Mouse (Mus musculus) fibroblast of lung, adult 2 months (primary cell): Measurements from ENCODE around the gene Pgpep1.

Source experiments
- DNase-seq: peaks from one replicate; pipeline ENCODE4 v3.0.0-alpha.2; 2011; ENCODE audit warnings: low read depth

The Pgpep1 gene

GRCm38 (mm10) chr8:70689892-70690390 is 29.8 kb upstream of the Pgpep1 start:
- no peak for DNase-seq

- DNase-seq = no peak
Observed at GRCm38 (mm10) chr8:70688136-70688535, 27.9 kb upstream of the Pgpep1 start.

GRCm38 (mm10) chr8:70687576-70687975 is 27.4 kb upstream of the Pgpep1 start:
- DNase-seq = no peak

GRCm38 (mm10) chr8:70684291-70684690 is 24.1 kb upstream of the Pgpep1 start:
- DNase-seq = no peak

- DNase-seq = no peak
Observed at GRCm38 (mm10) chr8:70682692-70683091, 22.5 kb upstream of the Pgpep1 start.

- no peak for DNase-seq
Observed at GRCm38 (mm10) chr8:70682193-70682592, 22.0 kb upstream of the Pgpep1 start.

GRCm38 (mm10) chr8:70681410-70681809 is 21.2 kb upstream of the Pgpep1 start:
- no peak for DNase-seq

- no peak for DNase-seq
Observed at GRCm38 (mm10) chr8:70680039-70680438, 19.9 kb upstream of the Pgpep1 start.

GRCm38 (mm10) chr8:70679404-70679803 is 19.2 kb upstream of the Pgpep1 start:
- DNase-seq = no peak

- DNase-seq = no peak
Observed at GRCm38 (mm10) chr8:70678679-70679078, 18.5 kb upstream of the Pgpep1 start.

- DNase-seq = no peak
Observed at GRCm38 (mm10) chr8:70677451-70678080, 17.4 kb upstream of the Pgpep1 start.

- no peak for DNase-seq
Observed at GRCm38 (mm10) chr8:70675336-70675735, 15.1 kb upstream of the Pgpep1 start.

GRCm38 (mm10) chr8:70674716-70675115 is 14.5 kb upstream of the Pgpep1 start:
- no peak for DNase-seq

- no peak for DNase-seq
Observed at GRCm38 (mm10) chr8:70674109-70674508, 13.9 kb upstream of the Pgpep1 start.

GRCm38 (mm10) chr8:70673079-70673856 is 13.1 kb upstream of the Pgpep1 start, which contains the start of gene Lsm4:
Gene Lsm4 (plus strand): TSS chr8:70673248.
- DNase-seq = peak; percentile 99

GRCm38 (mm10) chr8:70672325-70673078 is 12.3 kb upstream of the Pgpep1 start:
- DNase-seq = no peak

GRCm38 (mm10) chr8:70671615-70672324 is 11.6 kb upstream of the Pgpep1 start:
- DNase-seq = no peak

GRCm38 (mm10) chr8:70667071-70667470 is 6.9 kb upstream of the Pgpep1 start:
- peak; percentile 51 for DNase-seq

- DNase-seq = no peak
Observed at GRCm38 (mm10) chr8:70665599-70665998, 5.4 kb upstream of the Pgpep1 start.

- no peak for DNase-seq
Observed at GRCm38 (mm10) chr8:70664631-70665030, 4.4 kb upstream of the Pgpep1 start.

GRCm38 (mm10) chr8:70663691-70664090 is 3.5 kb upstream of the Pgpep1 start:
- DNase-seq = no peak
